Mouse (Mus musculus) CH12.LX (cell line): Measurements from ENCODE around the gene Phc1. TPM values are rescaled to one million over a fixed set of nuclear protein-coding genes. Genes with fewer than 3 reads are reported as not detected.
A peak's percentile ranks its signal among the peaks of the same experiment; 100 is the strongest.

ENCODE experiments used
- DNase-seq: peaks from one replicate; pipeline ENCODE4 v3.0.0-alpha.2; 2013; ENCODE audit errors: extremely low read depth
- H3K27ac ChIP-seq: 2 replicates; pipeline ENCODE4 v1.5.1; 2012; ENCODE audit warnings: low read depth, mild to moderate bottlenecking, control low read depth, moderate library complexity; ENCODE audit not compliant: insufficient read depth
- H3K27me3 ChIP-seq: replicated peaks from 2 replicates; pipeline ENCODE3; 2012; ENCODE audit warnings: inconsistent platforms
- H3K36me3 ChIP-seq, 2 experiments: replicated peaks in 1 of 2; 2 replicates each; pipeline versions ENCODE3 to v1.6.1; 2012; ENCODE audit warnings: inconsistent platforms in 1 of 2, low read length in 1 of 2, mild to moderate bottlenecking in 1 of 2, mixed read lengths in 1 of 2, moderate library complexity in 1 of 2; ENCODE audit not compliant: control insufficient read depth in 1 of 2, insufficient read depth in 1 of 2
- H3K4me1 ChIP-seq, 2 experiments: 2 replicates each; pipeline ENCODE4 v1.6.1; 2012; ENCODE audit warnings: inconsistent platforms in 1 of 2, moderate library complexity in 1 of 2; ENCODE audit not compliant: insufficient read depth in 2 of 2, control insufficient read depth in 1 of 2
- H3K4me2 ChIP-seq: 2 replicates; pipeline ENCODE4 v1.6.1; 2012; ENCODE audit warnings: low read depth, mild to moderate bottlenecking, control low read depth; ENCODE audit not compliant: poor library complexity, insufficient read depth, severe bottlenecking
- H3K4me3 ChIP-seq, 3 experiments: fragments of 150-350 bp in 1 of 3; sonication (generic) in 1 of 3; replicated peaks in 1 of 3; 2 replicates each; pipeline versions ENCODE3 to v1.5.1; 2011 to 2012; ENCODE audit warnings: low read depth in 2 of 3, low read length in 2 of 3, mild to moderate bottlenecking in 2 of 3, moderate library complexity in 2 of 3, control low read depth in 1 of 3, improper control_type of control experiment in 1 of 3, inconsistent platforms in 1 of 3, mixed read lengths in 1 of 3; ENCODE audit not compliant: poor library complexity in 1 of 3
- H3K79me2 ChIP-seq: replicated peaks from 2 replicates; pipeline ENCODE4 v1.6.1; 2012; ENCODE audit warnings: mild to moderate bottlenecking, moderate library complexity; ENCODE audit not compliant: control insufficient read depth, poor library complexity, insufficient read depth, severe bottlenecking; ENCODE audit errors: extremely low read depth
- H3K9ac ChIP-seq: 2 replicates; pipeline ENCODE4 v1.6.1; 2012; ENCODE audit warnings: low read depth, mild to moderate bottlenecking, control low read depth, moderate library complexity; ENCODE audit not compliant: insufficient read depth
- H3K9me3 ChIP-seq: replicated peaks from 2 replicates; pipeline ENCODE3; 2012; ENCODE audit warnings: low read length, inconsistent platforms, mixed read lengths
- BHLHE40 ChIP-seq: IDR thresholded peaks from 2 replicates; pipeline ENCODE4 v1.6.1; 2011; ENCODE audit warnings: mild to moderate bottlenecking, low read depth, low read length, improper control_type of control experiment
- CHD2 ChIP-seq: IDR thresholded peaks from 2 replicates; pipeline ENCODE4 v1.6.1; 2011; ENCODE audit warnings: low read length, improper control_type of control experiment
- CTCF ChIP-seq, 2 experiments: IDR thresholded peaks in 1 of 2; conservative IDR thresholded peaks in 1 of 2; 2 replicates each; pipeline ENCODE4 v1.5.1; 2011 to 2012; ENCODE audit warnings: low read depth in 2 of 2, low read length in 2 of 2, improper control_type of control experiment in 1 of 2, inconsistent platforms in 1 of 2, mild to moderate bottlenecking in 1 of 2, moderate library complexity in 1 of 2
- ETS1 ChIP-seq: conservative IDR thresholded peaks from 2 replicates; pipeline ENCODE4 v1.6.1; 2012; ENCODE audit warnings: low read depth, mild to moderate bottlenecking, inconsistent platforms, low read length, improper control_type of control experiment, moderate library complexity
- HCFC1 ChIP-seq: IDR thresholded peaks from 2 replicates; pipeline ENCODE4 v1.6.1; 2012; ENCODE audit warnings: low read depth, mild to moderate bottlenecking, inconsistent platforms, low read length, improper control_type of control experiment
- IRF4 ChIP-seq: IDR thresholded peaks from 2 replicates; pipeline ENCODE4 v1.6.1; 2014; ENCODE audit warnings: low read depth, mild to moderate bottlenecking, inconsistent platforms, low read length, improper control_type of control experiment
- KAT2A ChIP-seq: IDR thresholded peaks from 2 replicates; pipeline ENCODE4 v1.6.1; 2012; ENCODE audit warnings: low read length, improper control_type of control experiment, inconsistent platforms; ENCODE audit not compliant: insufficient replicate concordance
- NELFE ChIP-seq: IDR thresholded peaks from 2 replicates; pipeline ENCODE4 v1.6.1; 2011; ENCODE audit warnings: low read depth, low read length, improper control_type of control experiment
- PAX5 ChIP-seq: IDR thresholded peaks from 2 replicates; pipeline ENCODE4 v1.6.1; 2012; ENCODE audit warnings: low read length, inconsistent platforms, mixed read lengths
- POLR2A ChIP-seq: IDR thresholded peaks from 2 replicates; pipeline ENCODE4 v1.6.1; 2011; ENCODE audit warnings: low read depth, mild to moderate bottlenecking, improper control_type of control experiment, low read length
- RAD21 ChIP-seq: IDR thresholded peaks from 2 replicates; pipeline ENCODE4 v1.6.1; 2011; ENCODE audit warnings: low read depth, mild to moderate bottlenecking, low read length, improper control_type of control experiment, moderate library complexity
- SMC3 ChIP-seq: IDR thresholded peaks from 2 replicates; pipeline ENCODE4 v1.6.1; 2011; ENCODE audit warnings: low read depth, low read length, improper control_type of control experiment
- TBP ChIP-seq: conservative IDR thresholded peaks from 2 replicates; pipeline ENCODE4 v1.6.1; 2011; ENCODE audit warnings: low read depth, low read length, improper control_type of control experiment
- TCF12 ChIP-seq: IDR thresholded peaks from 2 replicates; pipeline ENCODE4 v1.6.1; 2014; ENCODE audit warnings: low read depth, mild to moderate bottlenecking, inconsistent platforms, low read length, improper control_type of control experiment
- USF1 ChIP-seq: IDR thresholded peaks from 2 replicates; pipeline ENCODE4 v1.6.1; 2014; ENCODE audit warnings: low read depth, mild to moderate bottlenecking, inconsistent platforms, low read length, improper control_type of control experiment
- USF2 ChIP-seq: conservative IDR thresholded peaks from 2 replicates; pipeline ENCODE4 v1.6.1; 2011; ENCODE audit warnings: low read depth, low read length, improper control_type of control experiment
- ZC3H11A ChIP-seq: IDR thresholded peaks from 2 replicates; pipeline ENCODE4 v1.6.1; 2012; ENCODE audit warnings: low read depth, mild to moderate bottlenecking, inconsistent platforms, low read length, improper control_type of control experiment
- ZKSCAN1 ChIP-seq: IDR thresholded peaks from 2 replicates; pipeline ENCODE4 v1.6.1; 2012; ENCODE audit warnings: low read depth, inconsistent platforms, low read length, improper control_type of control experiment, borderline replicate concordance
- ZMIZ1 ChIP-seq: IDR thresholded peaks from 2 replicates; pipeline ENCODE4 v1.6.1; 2012; ENCODE audit warnings: low read depth, mild to moderate bottlenecking, inconsistent platforms, low read length, improper control_type of control experiment
- dilution Hi-C: fragments of 300-500 bp; cut with MboI; formaldehyde crosslinking; loops from 2 replicates; pipeline ENCODE4 v1.14.3; 2020; ENCODE audit warnings: low sequenced_read_pairs; ENCODE audit not compliant: extremely low pct_unique_long_range_greater_than_20kb, extremely low pct_ligation_motif_present
- in situ Hi-C: fragments of 300-500 bp; cut with MboI; formaldehyde crosslinking; loops from 3 replicates; pipeline ENCODE4 v1.14.3; 2019; ENCODE audit warnings: low sequenced_read_pairs, low pct_ligation_motif_present, low pct_unique_long_range_greater_than_20kb, mixed read lengths
- polyA plus RNA-seq: library from polyadenylated mRNA; unstranded; fragments of >175 nt; gene quantifications from 2 replicates; pipeline ENCODE4 v1.2.1, GENCODE M21; 2012; ENCODE audit warnings: low read depth; ENCODE audit not compliant: insufficient read length
- total RNA-seq, 2 experiments: library from RNA; depleted of rRNA; stranded (reverse); fragments of 300-350 nt in 1 of 2; fragments of >200 nt in 1 of 2; gene quantifications; 2 replicates each; pipeline ENCODE4 v1.2.3; 2012 to 2014

The Phc1 gene
- total and polyA plus RNA-seq, 3 experiments: 2.9 to 13.8 (median 6.5) TPM

DNA sequence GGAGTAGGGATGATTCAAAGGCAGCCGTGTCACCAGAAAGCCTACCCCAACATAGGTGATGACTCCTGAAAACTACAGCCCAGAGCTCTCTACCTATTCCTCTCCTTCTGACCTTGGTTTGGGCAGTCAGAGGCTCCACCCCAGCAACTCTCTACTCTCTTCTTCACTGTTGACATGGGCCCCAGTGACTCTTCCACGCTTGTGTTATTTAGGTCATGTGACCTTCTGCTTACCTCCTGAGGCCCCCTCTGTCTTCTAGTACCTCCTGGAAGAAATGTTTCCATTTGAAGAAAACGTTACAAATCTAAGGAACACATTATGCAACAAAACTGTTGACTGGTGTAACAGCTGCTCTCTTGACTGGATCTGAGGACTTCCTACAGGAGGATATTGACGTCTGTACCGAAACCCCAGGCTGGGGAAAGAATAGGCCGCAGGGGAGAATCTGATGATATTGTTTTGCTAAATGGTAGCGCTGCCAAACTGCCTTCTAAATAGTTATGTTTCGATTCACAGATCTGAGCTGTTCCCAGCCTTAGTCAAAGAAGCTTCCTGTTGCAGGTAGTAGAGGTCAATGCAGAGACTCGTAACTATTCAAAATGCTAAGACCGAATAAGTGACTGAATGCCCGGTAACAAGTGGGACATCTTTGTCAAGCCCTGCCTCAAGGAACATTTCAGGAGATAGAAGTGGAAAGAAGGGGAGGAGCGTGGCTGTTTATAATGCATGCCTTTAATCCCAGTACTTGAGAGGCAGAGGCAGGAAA, 35.4 kb downstream of the Phc1 start:
- dilution Hi-C loops: no loop called here
- Histone ChIP-seq H3K79me2 (peaks cover 11% of the 10 kb centered on the region), H3K27ac (no peak overlapping the region; the same call in 1 of the 2 replicates)

DNA sequence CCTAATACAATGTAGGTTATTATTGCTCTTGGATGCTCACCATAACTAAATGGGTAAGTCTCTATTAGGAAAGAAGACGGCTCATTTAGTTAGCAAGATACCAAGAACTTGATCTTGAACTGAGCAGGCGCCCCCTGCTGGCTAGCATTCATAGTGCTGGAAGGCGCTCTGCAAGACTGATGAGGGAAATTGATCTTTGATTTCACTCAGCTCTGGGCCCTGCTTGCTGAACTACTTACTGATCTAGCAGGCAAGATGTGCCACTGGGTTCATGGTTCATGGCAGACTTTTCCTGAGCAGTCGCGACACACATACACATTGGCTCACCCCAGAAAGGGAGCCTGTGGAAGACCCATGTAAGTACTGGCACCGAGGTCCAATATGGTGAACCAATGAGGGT, 36.0 kb downstream of the Phc1 start:
- Histone ChIP-seq H3K27me3 (no peaks in the 10 kb centered on the region), H3K4me3 (no peak overlapping the region), H3K36me3 (no peaks in the 10 kb centered on the region), H3K79me2 (peaks cover 5% of the 10 kb centered on the region), H3K4me1 (peaks cover 0 to 55% of the 10 kb centered on the region in 2 experiments; a peak in 3 of 4 replicates), H3K9me3 (no peaks in the 10 kb centered on the region), H3K4me2 (no peak overlapping the region), H3K27ac (no peak overlapping the region; the same call in 1 of the 2 replicates), H3K9ac (no peak overlapping the region)
- peak; percentile 87 for DNase-seq
- no peak for TF ChIP-seq PAX5
- TF ChIP-seq KAT2A: no peak
- peak; percentile 91 for TF ChIP-seq SMC3
- 0 out of 2 replicates have a peak, but pooled peaks have one; percentile 28 for TF ChIP-seq NELFE
- peak; percentile 33; the same call in 1 of the 2 replicates for TF ChIP-seq ZC3H11A
- TF ChIP-seq TCF12: no peak
- peak; percentile 96 for TF ChIP-seq ZMIZ1
- peak; percentile 71 for TF ChIP-seq POLR2A
- TF ChIP-seq IRF4: 0 out of 2 replicates have a peak, but pooled peaks have one; percentile 16
- peak; percentile 70 for TF ChIP-seq RAD21
- peak; percentile 95 for TF ChIP-seq TBP
- peak; percentile 56 to 91 for TF ChIP-seq CTCF (conservative IDR thresholded peaks at IDR 0.05 in 1 of 2, IDR thresholded peaks at IDR 0.05 in 1 of 2; ENCODE audit: low read depth in 2 of 2, low read length in 2 of 2)
- peak; percentile 47 for TF ChIP-seq HCFC1
- TF ChIP-seq ZKSCAN1: no peak
- TF ChIP-seq ETS1: no peak
- 0 out of 2 replicates have a peak, but pooled peaks have one; percentile 7 for TF ChIP-seq BHLHE40
- dilution Hi-C loops: no loop called here
- in situ Hi-C loops: no loop called here

More for the DNA sequence above, 35.4 kb downstream of the Phc1 start:
- Histone ChIP-seq H3K27me3 (no peaks in the 10 kb centered on the region), H3K4me3 (no peak overlapping the region), H3K9me3 (no peaks in the 10 kb centered on the region), H3K36me3 (no peaks in the 10 kb centered on the region), H3K4me1 (peaks cover 0 to 50% of the 10 kb centered on the region in 2 experiments; a peak in 3 of 4 replicates), H3K4me2 (no peak overlapping the region), H3K9ac (no peak overlapping the region)
- in situ Hi-C loops: loop anchor here (5.0 kb wide), 2 partner anchors 48 to 87 kb away; no protein-coding TSS in a partner anchor
- no peak for TF ChIP-seq ZMIZ1
- TF ChIP-seq USF1: peak; percentile 57
- TF ChIP-seq BHLHE40: 0 out of 2 replicates have a peak, but pooled peaks have one; percentile 12
- peak; percentile 17; the same call in 1 of the 2 replicates for TF ChIP-seq USF2
- no peak for TF ChIP-seq CHD2
- DNase-seq: no peak
